Mouse (Mus musculus): Measurements from ENCODE around the gene Tas1r3. TPM values are rescaled to one million over a fixed set of nuclear protein-coding genes. Genes with fewer than 3 reads are reported as not detected.

The Tas1r3 gene
- polyA plus RNA-seq, 1 experiment = 0.08 TPM

DNA sequence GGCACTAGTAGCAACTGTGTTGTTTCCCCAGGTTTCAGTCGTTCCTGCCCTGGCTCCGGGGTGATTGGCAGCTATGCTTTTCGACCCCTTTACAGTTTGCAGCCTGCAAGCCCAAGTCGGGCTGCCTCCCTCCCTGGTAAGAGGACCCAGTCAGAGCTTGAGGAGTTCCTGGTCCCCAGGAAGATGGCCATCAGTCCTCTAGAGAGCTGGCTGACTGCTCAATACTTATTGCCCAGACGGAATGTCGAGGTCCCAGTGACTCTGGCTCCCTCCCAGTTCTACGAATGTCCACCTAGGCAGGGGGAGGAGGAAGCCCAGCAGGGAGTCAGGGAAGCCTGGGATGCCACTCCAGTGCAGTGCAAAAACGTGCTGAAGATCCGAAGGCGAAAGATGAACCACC lies 30.8 kb downstream of the Tas1r3 start:
- Histone ChIP-seq H3K27me3 (ENCODE audit: control insufficient read depth, insufficient read depth, insufficient read length) (no peaks in the 10 kb centered on the region), H3K79me2 (ENCODE audit: control insufficient read depth, insufficient read depth) (peaks cover 19% of the 10 kb centered on the region), H3K79me3 (ENCODE audit: low read depth) (peaks cover 16% of the 10 kb centered on the region), H3K4me3 (ENCODE audit: insufficient read depth, poor library complexity, severe bottlenecking) (peak overlapping the region; percentile 74), H3K36me3 (ENCODE audit: control insufficient read depth, insufficient read depth) (peaks cover 19% of the 10 kb centered on the region), H3ac (ENCODE audit: control insufficient read depth, insufficient read length, low read depth) (peak overlapping the region; percentile 93)
- TF ChIP-seq CEBPB (IDR thresholded peaks at IDR 0.05; ENCODE audit: low read depth) = no peak
- TF ChIP-seq FOSL1 (IDR thresholded peaks at IDR 0.05; ENCODE audit: insufficient read depth, low read length, poor library complexity, severe bottlenecking) = no peak
- TF ChIP-seq MYOG (IDR thresholded peaks at IDR 0.05; ENCODE audit: control insufficient read depth, extremely low read depth, insufficient read length) = no peak
- no peak for TF ChIP-seq MYOD1 (IDR thresholded peaks at IDR 0.05; ENCODE audit: control insufficient read depth, insufficient read length, low read depth)
- no peak for TF ChIP-seq MAX (IDR thresholded peaks at IDR 0.05)
- no peak for TF ChIP-seq USF1 (IDR thresholded peaks at IDR 0.05; ENCODE audit: low read depth)
- no peak for TF ChIP-seq CTCF (IDR thresholded peaks at IDR 0.05; ENCODE audit: control insufficient read depth, insufficient read depth, insufficient read length)

DNA sequence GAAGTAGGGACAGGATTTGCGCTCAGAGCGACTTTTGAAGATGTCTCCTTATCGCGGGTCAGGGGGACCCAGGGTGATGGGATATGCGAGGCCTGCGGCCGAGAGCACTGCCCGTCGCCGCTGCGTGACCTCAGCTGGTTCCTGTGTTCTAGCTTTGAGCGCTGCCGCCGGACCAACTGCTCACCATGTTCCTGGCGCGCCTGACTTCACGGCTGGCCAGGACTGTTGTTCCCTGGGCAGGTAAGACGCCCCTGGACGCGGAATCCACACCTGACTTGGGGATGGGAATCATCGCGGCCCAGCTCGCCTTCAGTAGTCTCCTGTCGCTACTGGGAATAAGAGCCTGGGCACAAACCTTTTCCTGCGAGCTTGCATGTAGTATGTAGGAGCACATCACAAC lies 31.3 kb downstream of the Tas1r3 start:
- Histone ChIP-seq H3K4me3 (ENCODE audit: insufficient read depth, poor library complexity, severe bottlenecking) (peak overlapping the region; percentile 74), H3K79me3 (ENCODE audit: low read depth) (peaks cover 16% of the 10 kb centered on the region), H3K79me2 (ENCODE audit: control insufficient read depth, insufficient read depth) (peaks cover 19% of the 10 kb centered on the region), H3K27me3 (ENCODE audit: control insufficient read depth, insufficient read depth, insufficient read length) (no peaks in the 10 kb centered on the region), H3ac (ENCODE audit: control insufficient read depth, insufficient read length, low read depth) (peak overlapping the region; percentile 93), H3K36me3 (ENCODE audit: control insufficient read depth, insufficient read depth) (peaks cover 24% of the 10 kb centered on the region)
- no peak for TF ChIP-seq CTCF (IDR thresholded peaks at IDR 0.05; ENCODE audit: control insufficient read depth, insufficient read depth, insufficient read length)
- no peak for TF ChIP-seq USF1 (IDR thresholded peaks at IDR 0.05; ENCODE audit: low read depth)
- no peak for TF ChIP-seq FOSL1 (IDR thresholded peaks at IDR 0.05; ENCODE audit: insufficient read depth, low read length, poor library complexity, severe bottlenecking)

DNA sequence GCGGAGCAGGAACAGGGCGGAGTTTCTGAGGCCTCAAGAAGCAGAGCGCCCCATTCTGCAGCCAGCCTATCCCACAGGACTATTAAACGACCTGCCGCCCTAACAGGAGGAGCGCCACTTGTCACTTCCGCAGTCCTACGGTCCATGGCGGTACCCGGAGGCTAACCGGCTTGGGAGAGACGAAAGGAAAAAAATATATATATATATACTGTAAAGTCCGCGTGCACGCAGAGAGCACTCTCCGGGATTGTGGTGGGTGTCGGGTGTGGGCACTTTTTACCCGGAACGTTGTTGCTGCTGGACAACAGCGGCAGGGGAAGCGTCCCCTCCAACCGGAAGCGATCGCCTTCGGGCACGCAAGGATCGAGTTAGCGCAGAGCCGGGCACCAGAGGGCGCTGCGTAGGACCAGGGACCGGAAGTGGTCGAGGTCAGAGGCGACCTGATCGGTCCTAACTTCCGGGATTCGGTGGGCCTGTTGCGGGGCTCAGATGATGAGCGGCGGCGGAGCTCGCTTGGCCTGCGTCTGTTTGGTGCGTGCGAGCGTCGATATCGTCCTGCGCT lies 31.9 kb downstream of the Tas1r3 start, which contains the start of gene Aurkaip1:
TSS of gene Aurkaip1 (plus strand) at position 68 of the 562 bp plus-strand sequence.
- H3K79me3 ChIP-seq (ENCODE audit: low read depth) = peaks cover 16% of the 10 kb centered on the region
- TF ChIP-seq CTCF (IDR thresholded peaks at IDR 0.05; ENCODE audit: control insufficient read depth, insufficient read depth, insufficient read length) = peak; percentile 94
- TF ChIP-seq USF1 (IDR thresholded peaks at IDR 0.05; ENCODE audit: low read depth) = no peak
- no peak for TF ChIP-seq FOSL1 (IDR thresholded peaks at IDR 0.05; ENCODE audit: insufficient read depth, low read length, poor library complexity, severe bottlenecking)
- no peak for TF ChIP-seq MYOD1 (IDR thresholded peaks at IDR 0.05; ENCODE audit: control insufficient read depth, insufficient read length, low read depth)
- TF ChIP-seq MAX (IDR thresholded peaks at IDR 0.05) = peak; percentile 37
- H3K27me3 ChIP-seq (ENCODE audit: control insufficient read depth, insufficient read depth, insufficient read length) = no peaks in the 10 kb centered on the region
- peaks cover 19% of the 10 kb centered on the region for H3K79me2 ChIP-seq (ENCODE audit: control insufficient read depth, insufficient read depth)
- peak within 1 kb of the TSS; percentile 93 for H3ac ChIP-seq (ENCODE audit: control insufficient read depth, insufficient read length, low read depth)
- peaks cover 29% of the 10 kb centered on the region for H3K36me3 ChIP-seq (ENCODE audit: control insufficient read depth, insufficient read depth)
- H3K4me3 ChIP-seq (ENCODE audit: insufficient read depth, poor library complexity, severe bottlenecking) = peak within 1 kb of the TSS; percentile 74

DNA sequence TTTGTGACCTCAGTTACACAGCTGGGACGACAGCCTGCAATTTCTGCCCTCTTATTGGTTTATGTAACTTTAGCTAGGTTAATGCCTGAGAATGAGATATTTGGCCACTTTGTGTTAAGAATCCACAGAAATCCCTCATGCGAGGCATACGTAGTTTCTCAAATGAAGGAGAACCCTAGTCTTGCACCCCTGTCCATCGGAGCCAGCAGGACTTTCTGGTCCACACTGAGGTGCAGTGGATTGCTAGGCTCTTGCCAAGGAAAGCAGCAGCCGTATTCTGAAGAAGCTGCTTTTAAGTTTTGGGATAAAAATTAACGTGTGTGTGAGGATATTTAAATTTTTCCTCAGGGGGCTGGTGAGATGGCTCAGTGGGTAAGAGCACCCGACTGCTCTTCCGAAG lies 32.6 kb downstream of the Tas1r3 start:
- peaks cover 36% of the 10 kb centered on the region for H3K36me3 ChIP-seq (ENCODE audit: control insufficient read depth, insufficient read depth)
- H3K79me2 ChIP-seq (ENCODE audit: control insufficient read depth, insufficient read depth) = peaks cover 19% of the 10 kb centered on the region
- peak overlapping the region; percentile 66 for H3ac ChIP-seq (ENCODE audit: control insufficient read depth, insufficient read length, low read depth)
- no peak overlapping the region for H3K4me3 ChIP-seq (ENCODE audit: insufficient read depth, poor library complexity, severe bottlenecking)
- H3K27me3 ChIP-seq (ENCODE audit: control insufficient read depth, insufficient read depth, insufficient read length) = no peaks in the 10 kb centered on the region
- TF ChIP-seq MYOG (IDR thresholded peaks at IDR 0.05; ENCODE audit: control insufficient read depth, extremely low read depth, insufficient read length) (no peak), USF1 (IDR thresholded peaks at IDR 0.05; ENCODE audit: low read depth) (no peak), MYOD1 (IDR thresholded peaks at IDR 0.05; ENCODE audit: control insufficient read depth, insufficient read length, low read depth) (no peak), FOSL1 (IDR thresholded peaks at IDR 0.05; ENCODE audit: insufficient read depth, low read length, poor library complexity, severe bottlenecking) (no peak), CTCF (IDR thresholded peaks at IDR 0.05; ENCODE audit: control insufficient read depth, insufficient read depth, insufficient read length) (no peak), MAX (IDR thresholded peaks at IDR 0.05) (no peak), CEBPB (IDR thresholded peaks at IDR 0.05; ENCODE audit: low read depth) (no peak)
- peaks cover 16% of the 10 kb centered on the region for H3K79me3 ChIP-seq (ENCODE audit: low read depth)

DNA sequence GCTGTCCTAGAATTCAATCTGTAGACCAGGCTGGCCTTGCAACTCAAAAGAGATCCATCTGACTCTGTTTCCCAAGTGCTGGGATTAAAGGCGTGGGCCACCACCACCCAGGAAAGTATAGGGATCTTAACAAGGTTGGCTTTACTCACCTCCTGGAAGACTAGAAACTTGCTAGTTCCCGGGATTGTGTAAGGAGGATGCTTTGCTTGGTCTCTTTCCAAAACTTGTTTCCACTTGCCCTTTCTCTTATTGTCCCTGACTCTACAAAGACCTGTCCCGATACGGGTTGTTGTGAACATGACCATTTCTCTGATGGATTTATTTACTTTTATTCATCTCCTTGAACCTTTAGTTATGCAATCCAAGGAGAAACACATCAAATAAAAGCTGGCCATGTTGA lies 33.3 kb downstream of the Tas1r3 start:
- H3K27me3 ChIP-seq (ENCODE audit: control insufficient read depth, insufficient read depth, insufficient read length) = no peaks in the 10 kb centered on the region
- TF ChIP-seq CEBPB (IDR thresholded peaks at IDR 0.05; ENCODE audit: low read depth) (no peak), MAX (IDR thresholded peaks at IDR 0.05) (no peak), MYOG (IDR thresholded peaks at IDR 0.05; ENCODE audit: control insufficient read depth, extremely low read depth, insufficient read length) (no peak), FOSL1 (IDR thresholded peaks at IDR 0.05; ENCODE audit: insufficient read depth, low read length, poor library complexity, severe bottlenecking) (no peak), CTCF (IDR thresholded peaks at IDR 0.05; ENCODE audit: control insufficient read depth, insufficient read depth, insufficient read length) (no peak), USF1 (IDR thresholded peaks at IDR 0.05; ENCODE audit: low read depth) (no peak), MYOD1 (IDR thresholded peaks at IDR 0.05; ENCODE audit: control insufficient read depth, insufficient read length, low read depth) (no peak)
- no peak overlapping the region for H3K4me3 ChIP-seq (ENCODE audit: insufficient read depth, poor library complexity, severe bottlenecking)
- H3ac ChIP-seq (ENCODE audit: control insufficient read depth, insufficient read length, low read depth) = no peak overlapping the region
- H3K79me2 ChIP-seq (ENCODE audit: control insufficient read depth, insufficient read depth) = peaks cover 19% of the 10 kb centered on the region
- peaks cover 17% of the 10 kb centered on the region for H3K79me3 ChIP-seq (ENCODE audit: low read depth)
- H3K36me3 ChIP-seq (ENCODE audit: control insufficient read depth, insufficient read depth) = peaks cover 43% of the 10 kb centered on the region

DNA sequence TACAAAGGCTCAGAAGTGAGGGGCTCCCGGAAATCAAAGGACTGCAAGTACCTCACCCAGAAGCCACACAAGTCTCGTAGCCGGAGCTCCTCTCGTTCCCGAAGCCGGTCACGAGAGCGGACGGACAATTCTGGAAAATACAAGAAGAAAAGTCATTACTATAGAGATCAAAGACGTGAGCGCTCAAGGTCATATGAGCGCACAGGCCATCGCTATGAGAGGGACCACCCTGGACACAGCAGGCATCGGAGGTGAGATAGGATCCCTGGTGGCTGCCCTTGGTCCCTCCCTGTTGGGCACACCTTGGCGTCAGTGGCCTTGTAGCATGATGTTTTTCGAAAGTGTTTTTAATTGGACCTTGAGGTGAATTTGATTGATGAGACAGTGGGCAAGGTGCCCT lies 39.7 kb downstream of the Tas1r3 start:
- TF ChIP-seq CTCF (IDR thresholded peaks at IDR 0.05; ENCODE audit: control insufficient read depth, insufficient read depth, insufficient read length) (no peak), CEBPB (IDR thresholded peaks at IDR 0.05; ENCODE audit: low read depth) (no peak), USF1 (IDR thresholded peaks at IDR 0.05; ENCODE audit: low read depth) (no peak), MAX (IDR thresholded peaks at IDR 0.05) (no peak), MYOD1 (IDR thresholded peaks at IDR 0.05; ENCODE audit: control insufficient read depth, insufficient read length, low read depth) (no peak), MYOG (IDR thresholded peaks at IDR 0.05; ENCODE audit: control insufficient read depth, extremely low read depth, insufficient read length) (no peak), FOSL1 (IDR thresholded peaks at IDR 0.05; ENCODE audit: insufficient read depth, low read length, poor library complexity, severe bottlenecking) (no peak)
- no peaks in the 10 kb centered on the region for H3K27me3 ChIP-seq (ENCODE audit: control insufficient read depth, insufficient read depth, insufficient read length)
- H3K79me2 ChIP-seq (ENCODE audit: control insufficient read depth, insufficient read depth) = peaks cover 64% of the 10 kb centered on the region
- peaks cover 93% of the 10 kb centered on the region for H3K36me3 ChIP-seq (ENCODE audit: control insufficient read depth, insufficient read depth)
- H3ac ChIP-seq (ENCODE audit: control insufficient read depth, insufficient read length, low read depth) = no peak overlapping the region
- H3K79me3 ChIP-seq (ENCODE audit: low read depth) = peaks cover 36% of the 10 kb centered on the region
- H3K4me3 ChIP-seq (ENCODE audit: insufficient read depth, poor library complexity, severe bottlenecking) = no peak overlapping the region
